Mouse (Mus musculus) gastrocnemius, adult 8-10 months (tissue): ENCODE results near the gene Zfp456. TPM values are rescaled to one million over a fixed set of nuclear protein-coding genes. Genes with fewer than 3 reads are reported as not detected.
"Not testable (repeated sequence)": the region's sequence is repeated elsewhere in the genome, so short reads cannot be mapped to it uniquely, and the experiment has no call there.

Experiments
- DNase-seq, 2 experiments: peaks; one replicate each; pipeline ENCODE4 v3.0.0; 2022; ENCODE audit warnings: low spot score in 2 of 2
- total RNA-seq, 4 experiments: library from RNA; stranded (reverse); gene quantifications; 2 replicates each; pipeline ENCODE4 v1.2.4; 2022

Gene Zfp456
- total RNA-seq: under 1 TPM; 0.08 to 0.54 (median 0.15) TPM

DNA sequence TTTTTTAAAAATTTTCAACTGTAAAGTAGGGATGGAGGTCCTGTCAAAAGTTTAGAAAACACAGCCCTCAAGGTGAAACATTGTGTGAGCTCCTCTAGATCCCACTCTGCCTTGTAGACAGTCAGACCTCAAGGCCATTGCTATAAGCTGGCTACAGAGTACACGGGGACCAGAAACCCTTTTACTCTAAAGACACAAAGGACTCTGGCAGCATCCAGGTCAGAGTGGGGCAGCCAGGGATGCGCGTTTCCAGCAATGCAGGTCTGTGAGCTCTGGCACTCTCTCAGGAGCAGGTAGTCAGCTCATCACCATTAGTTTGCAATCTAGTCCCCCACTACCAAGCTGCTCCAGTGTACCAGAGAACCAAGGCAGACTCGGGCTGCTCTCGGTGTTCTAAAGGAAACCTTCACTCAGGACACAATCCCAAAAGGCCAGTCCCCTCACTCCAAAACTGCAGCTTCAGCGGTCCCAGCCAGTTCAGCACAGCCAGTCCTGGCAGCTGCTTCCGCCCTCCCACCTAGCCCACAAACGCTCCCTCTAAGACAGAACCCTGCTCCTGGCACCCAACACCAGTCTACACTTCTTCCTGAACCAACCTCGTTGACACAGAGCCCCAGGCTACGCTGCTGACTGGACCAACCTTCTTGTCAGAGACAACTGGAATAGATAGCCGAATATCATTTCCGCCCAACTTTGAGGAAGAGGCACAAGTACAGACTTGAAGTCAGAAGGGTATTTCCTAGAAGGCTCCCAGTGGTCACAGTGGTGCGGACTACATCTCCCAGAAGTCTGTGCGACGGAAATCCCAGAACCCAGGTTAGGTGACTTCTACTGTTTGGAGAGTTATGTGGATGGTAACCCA, at the start of gene Zfp456, which contains the start of gene Gm28041:
TSS of gene Zfp456 (minus strand) at position 761 of the 862 bp plus-strand sequence.
TSS of gene Gm28041 (minus strand) at position 684 of the 862 bp plus-strand sequence.
- DNase-seq: peak; percentile 22 to 23

DNA sequence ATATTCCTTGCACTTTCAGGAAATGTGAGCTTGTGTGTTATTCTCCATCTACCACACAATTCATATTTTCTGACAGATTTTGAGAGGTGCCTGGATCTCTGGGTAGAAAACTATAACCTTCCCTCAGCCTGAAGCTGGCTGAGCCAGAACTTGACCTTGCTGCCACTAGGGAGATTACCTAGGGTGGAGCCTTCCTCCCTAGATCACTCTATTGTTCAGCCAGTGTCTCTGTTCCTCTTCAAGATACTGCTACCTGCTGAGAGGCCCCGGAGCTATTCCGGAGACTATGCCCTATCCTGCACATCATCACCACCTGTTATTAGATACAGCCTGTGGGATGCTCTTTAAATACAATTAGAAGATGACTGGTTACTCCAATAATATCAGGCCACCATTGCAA, 46.9 kb upstream of the Zfp456 start:
- DNase-seq: not testable (repeated sequence)

DNA sequence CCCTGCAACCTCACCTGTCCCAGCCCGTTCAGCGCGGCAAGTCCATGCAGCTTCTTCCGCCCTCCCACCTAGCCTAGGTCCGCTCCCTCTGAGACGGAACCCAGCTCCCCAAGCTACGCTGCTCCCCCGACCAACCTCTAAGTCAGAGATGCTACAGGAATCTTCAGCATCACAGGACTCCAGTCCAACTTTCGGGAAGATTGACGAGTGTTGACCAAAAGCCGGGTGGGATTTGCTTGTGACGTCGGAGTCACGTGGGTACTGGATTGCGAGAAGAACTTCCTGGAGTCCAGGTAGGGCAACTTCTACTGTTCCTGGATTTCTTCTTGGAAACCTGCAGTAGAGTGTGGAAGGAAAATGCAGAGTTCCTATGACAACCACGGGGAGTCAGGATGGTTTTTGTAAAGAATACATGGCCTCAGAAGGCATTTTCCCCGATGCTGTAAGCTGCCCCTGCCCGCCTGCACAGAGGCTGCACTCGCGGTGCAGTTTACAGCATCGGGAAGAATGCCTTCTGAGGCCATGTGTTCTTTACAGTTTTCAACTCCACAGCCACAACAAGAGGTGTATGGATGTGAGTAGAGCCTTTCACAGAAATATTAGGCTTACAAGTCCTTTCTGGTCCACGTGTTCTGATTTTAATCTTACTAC, 45.7 kb upstream of the Zfp456 start, which contains the start of gene Zfp459:
TSS of gene Zfp459 (minus strand) at position 212 of the 651 bp plus-strand sequence.
- DNase-seq: no peak

DNA sequence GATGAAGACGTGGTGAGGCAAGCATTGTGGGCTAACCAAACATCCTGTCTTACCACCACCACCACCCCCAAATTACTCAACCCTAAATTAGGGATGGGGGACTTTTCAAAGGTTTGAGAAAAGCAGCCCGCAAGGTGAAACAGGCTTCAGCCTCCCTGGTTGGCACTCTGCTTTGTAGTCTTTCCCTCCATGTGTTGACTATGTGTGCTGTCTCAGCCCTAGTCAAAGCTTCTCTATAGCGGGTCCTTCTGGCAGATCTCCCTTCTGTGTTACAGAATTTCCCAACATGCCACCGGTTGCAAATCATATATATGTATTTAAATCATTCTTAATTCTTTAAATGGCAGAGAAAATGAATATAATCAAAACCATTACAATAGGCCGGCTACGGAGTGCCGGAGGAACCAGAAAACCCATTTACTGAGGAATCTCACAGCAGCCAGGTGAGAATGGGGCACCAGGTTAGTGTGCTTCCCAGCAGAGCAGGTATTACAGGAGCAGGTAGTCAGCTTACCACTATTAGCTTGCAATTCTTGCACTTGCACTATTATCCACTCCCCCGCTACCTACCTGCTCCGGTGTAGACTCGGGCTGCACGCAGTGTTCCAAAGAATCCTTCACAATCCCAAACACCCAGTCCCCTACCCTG, 45.1 kb upstream of the Zfp456 start:
- no peak for DNase-seq

DNA sequence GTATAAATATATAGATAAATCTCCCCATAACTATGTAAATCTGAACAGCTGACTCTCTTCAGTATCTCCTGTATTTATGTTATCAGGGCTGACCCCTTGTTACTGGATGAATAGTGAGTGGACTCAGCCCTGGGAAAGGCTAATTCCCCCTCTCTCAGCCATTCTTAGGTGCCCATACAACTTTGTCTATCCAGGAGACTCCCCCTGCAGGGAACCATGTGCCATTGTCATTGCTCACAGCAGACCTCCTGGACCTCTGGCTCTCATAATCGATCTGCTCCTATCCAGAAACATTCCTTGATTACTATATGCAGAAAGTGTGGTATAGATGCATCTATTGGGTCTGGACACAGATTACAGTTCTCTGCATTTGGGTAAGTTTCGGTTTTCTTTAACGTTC, 41.2 kb upstream of the Zfp456 start:
- no peak for DNase-seq

DNA sequence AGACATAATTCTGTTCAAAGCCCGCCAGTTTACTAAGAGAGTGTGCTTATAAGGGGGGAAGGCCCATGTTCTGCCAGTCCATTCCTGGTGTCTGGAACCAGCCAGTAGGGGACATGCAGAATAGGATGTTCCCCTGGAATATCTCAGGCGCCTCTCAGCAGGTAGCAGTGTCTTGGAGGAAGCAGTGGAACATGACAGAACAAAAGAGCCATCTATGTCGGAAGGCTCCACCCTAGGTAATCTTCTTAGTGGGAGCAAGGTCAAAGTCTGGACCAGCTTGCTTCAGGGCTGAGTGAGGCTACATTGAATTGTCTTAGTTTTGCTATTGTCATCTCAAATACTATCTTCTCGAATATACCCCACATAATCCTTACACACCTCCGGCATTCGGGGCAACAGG, 40.1 kb upstream of the Zfp456 start:
- no peak for DNase-seq

DNA sequence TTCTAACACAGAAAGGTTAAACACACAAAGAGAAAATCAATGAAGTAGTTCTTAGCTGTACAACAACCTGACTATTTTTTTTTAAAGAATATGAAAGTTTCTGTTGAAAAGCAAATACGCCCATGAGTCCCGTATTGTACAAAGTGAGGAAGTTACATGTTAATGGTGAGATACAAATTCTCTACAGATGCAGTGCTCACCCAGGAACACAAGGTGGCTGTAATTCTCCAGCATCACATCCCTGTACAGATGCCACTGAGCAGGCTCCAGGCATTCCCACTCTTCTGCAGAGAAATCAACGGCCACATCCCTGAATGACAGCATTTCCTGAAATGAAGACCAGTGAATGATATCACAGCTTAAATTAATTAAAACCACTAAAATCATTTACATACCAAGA, 38.0 kb upstream of the Zfp456 start:
- not testable (repeated sequence) for DNase-seq

DNA sequence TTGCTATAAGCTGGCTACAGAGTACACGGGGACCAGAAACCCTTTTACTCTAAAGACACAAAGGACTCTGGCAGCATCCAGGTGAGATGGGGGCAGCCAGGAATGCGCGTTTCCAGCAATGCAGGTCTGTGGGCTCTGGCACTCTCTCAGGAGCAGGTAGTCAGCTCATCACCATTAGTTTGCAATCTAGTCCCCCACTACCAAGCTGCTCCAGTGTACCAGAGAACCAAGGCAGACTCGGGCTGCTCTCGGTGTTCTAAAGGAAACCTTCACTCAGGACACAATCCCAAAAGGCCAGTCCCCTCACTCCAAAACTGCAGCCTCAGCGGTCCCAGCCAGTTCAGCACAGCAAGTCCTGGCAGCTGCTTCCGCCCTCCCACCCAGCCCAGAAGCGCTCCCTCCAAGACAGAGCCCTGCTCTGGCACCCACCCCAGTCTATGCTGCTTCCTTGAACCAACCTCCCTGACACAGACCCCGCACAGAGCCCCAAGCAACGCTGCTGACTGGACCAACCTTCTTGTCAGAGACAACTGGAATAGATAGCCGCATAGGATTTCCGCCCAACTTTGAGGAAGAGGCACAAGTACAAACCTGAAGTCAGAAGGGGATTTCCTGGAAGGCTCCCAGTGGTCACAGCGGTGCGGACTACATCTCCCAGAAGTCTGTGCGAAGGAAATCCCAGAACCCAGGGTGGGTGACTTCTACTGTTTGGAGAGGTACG, 23.7 kb upstream of the Zfp456 start, which contains the start of gene Zfp429:
TSS of gene Zfp429 (minus strand) at position 637 of the 721 bp plus-strand sequence.
- peak; percentile 24 to 35 for DNase-seq

DNA sequence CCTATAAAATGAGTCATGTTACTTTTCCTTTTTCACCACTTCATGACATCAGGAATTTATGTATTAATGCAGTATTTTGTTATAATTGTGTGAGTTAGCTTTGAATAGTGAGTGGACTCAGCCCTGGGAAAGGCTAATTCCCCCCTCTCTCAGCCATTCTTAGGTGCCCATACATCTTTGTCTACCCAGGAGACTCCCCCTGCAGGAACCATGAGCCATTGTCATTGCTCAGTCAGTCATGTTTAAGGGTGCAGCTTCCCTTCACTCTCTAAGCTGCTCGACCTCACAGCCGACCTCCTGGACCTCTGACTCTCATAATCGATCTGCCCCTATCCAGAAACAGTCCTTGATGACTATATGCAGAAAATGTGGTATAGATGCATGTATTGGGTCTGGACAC, 645 bp upstream of the Zfp456 start:
- DNase-seq: not testable (repeated sequence)

DNA sequence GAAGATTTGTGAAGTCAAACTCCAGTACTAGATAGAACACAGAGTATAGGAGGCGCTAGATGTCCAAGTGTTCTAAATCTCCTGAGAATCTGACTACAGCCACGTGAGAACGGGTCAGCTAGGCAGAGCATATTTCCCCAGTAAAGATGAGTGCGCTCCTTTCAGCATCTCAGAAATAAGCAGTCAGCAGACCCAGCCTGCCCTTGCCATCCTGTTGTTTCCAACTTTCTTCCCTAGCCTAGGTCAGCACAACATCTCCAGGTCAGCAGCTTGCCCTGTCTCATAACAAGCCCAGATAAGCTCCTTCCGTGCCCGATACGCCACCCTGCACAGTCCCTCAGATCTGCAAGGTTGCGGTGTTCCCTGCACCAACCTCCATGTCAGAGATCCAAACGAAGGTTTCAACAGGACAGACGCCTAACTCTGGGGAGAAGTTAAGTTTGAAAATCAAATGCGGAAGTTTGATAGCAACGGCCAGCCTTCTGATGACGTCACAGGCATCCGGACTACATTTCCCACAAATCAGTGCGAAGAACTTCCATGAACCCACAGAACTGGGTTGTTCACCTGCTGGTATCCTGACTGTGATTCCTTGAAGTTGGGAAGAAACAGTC, 15.4 kb downstream of the Zfp456 start, which contains the start of the genes Gm28044 and Zfp953:
TSS of gene Gm28044 (minus strand) at position 406 of the 614 bp plus-strand sequence.
TSS of gene Zfp953 (minus strand) at position 475 of the 614 bp plus-strand sequence.
- DNase-seq: peak; percentile 74 to 80

DNA sequence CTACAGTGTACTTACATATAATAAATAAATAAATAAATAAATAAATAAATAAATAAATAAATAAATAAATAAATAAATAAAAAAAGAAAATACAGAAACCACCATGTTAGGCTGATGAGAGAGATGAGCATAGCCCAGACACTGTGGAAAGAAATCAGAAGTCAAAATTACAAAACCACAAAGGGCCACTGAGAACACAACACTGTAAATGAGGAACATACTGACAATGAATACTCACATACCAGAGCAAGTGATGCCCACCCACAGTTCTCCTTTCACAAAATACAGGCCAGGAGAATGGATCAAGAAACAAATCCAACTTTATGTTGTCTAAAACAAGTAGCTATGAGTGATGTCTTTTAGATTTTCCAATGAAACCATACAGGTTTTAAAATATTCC, 23.8 kb downstream of the Zfp456 start:
- DNase-seq: no peak

DNA sequence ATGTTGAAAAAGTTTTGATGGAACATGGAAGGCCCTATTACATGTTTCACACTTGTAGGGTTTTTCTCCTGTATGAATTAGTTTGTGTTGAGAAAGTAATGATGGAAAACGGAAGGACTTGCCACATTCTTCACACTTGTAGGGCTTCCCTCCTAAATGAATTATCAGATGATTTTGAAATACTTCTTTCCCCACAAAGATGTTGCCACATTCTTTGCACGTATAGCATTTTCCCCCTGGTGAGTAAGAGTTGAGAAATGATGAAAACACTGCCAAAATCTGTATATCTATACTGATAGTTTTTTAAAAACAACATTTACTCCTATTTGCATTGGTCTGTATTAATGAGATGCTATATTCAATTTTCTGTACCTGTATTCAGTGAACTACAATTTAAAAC, 32.2 kb downstream of the Zfp456 start:
- DNase-seq: no peak

DNA sequence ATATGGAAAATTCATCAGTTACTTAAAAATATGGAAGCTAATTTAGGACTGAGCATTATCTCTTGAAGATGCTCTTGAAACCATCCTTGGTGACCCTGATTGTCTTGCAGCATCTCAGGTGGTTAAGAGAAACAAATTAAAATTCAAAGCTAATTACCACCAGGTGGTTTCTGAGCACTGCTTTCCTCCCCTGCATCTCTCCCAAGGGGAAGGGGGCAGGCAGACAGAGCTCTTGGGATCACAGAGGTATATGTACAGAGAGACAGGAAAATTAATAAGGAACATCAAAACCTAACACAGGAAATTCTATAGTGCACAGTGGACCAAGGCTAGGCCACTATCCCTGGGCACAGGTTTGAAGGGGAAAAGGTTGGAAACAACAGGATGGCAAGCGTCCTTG, 42.7 kb downstream of the Zfp456 start:
- DNase-seq: no peak

DNA sequence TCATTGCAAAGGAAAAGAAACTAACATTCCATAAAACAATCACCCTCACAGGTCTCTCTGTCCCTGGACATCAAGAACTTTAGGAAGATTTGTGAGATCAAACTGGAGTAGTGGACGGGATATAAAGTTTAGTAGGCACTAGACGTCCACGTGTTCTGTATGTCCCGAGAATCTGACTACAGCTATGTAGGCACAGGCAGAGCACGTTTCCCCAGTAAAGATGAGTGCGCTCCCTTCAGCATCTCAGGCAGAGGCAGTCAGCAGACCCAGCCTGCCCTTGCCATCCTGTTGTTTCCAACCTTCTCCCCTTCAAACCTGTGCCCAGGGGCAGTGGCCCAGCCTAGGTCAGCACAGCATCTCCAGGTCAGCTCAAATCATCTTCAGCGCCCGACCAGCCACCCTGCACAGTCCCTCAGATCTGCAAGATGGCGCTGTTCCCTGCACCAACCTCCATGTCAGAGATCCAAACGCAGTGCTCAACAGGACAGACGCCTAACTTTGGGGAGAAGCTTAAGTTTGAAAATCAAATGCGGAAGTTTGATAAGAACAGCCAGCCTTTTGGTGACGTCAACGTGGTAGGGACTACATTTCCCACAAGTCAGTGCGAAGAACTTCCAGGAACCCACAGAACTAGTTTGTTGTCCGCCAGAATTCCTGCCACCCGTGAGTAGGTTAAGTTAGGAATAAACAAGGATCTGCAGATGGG, 43.4 kb downstream of the Zfp456 start, which contains the start of gene Zfp595:
TSS of gene Zfp595 (minus strand) at position 552 of the 706 bp plus-strand sequence.
- peak; percentile 68 to 73 for DNase-seq

Other genes with a start within 250 kb of the Zfp456 start
- gene Rsl1, start 202.6 kb downstream of the Zfp456 start, total RNA-seq: 1 to 10 TPM; 1.8 to 2.9 (median 2.1) TPM
- gene Zfp455, start 181.3 kb downstream of the Zfp456 start, total RNA-seq: 1 to 10 TPM in 1 of 4 experiments, under 1 TPM in 3; 0.41 to 1.0 (median 0.70) TPM
- gene Zfp458, start 97.3 kb downstream of the Zfp456 start, total RNA-seq: 1 to 10 TPM in 3 of 4 experiments, under 1 TPM in 1; 0.83 to 1.7 (median 1.2) TPM
- 1 to 10 TPM; 3.9 to 6.5 (median 4.9) TPM for gene Zfp457, start 69.3 kb downstream of the Zfp456 start, total RNA-seq
- 1 to 10 TPM; 1.3 to 2.0 (median 1.5) TPM for gene Zfp595, start 43.2 kb downstream of the Zfp456 start, total RNA-seq
- 1 to 10 TPM in 1 of 4 experiments, under 1 TPM in 2, not detected in 1; 0.78 to 1.0 (median 0.90) TPM for gene Gm28044, start 15.3 kb downstream of the Zfp456 start, total RNA-seq
- gene Zfp953, start 15.2 kb downstream of the Zfp456 start, total RNA-seq: 1 to 10 TPM; 1.0 to 1.3 (median 1.1) TPM
- gene Gm28041, start 77 bp downstream of the Zfp456 start, total RNA-seq: 1 to 10 TPM in 1 of 4 experiments, under 1 TPM in 1, not detected in 2; 0.63 to 1.1 TPM
- gene Zfp429, start 24.0 kb upstream of the Zfp456 start, total RNA-seq: 1 to 10 TPM in 2 of 4 experiments, under 1 TPM in 2; 0.88 to 1.3 (median 1.1) TPM
- gene Zfp459, start 45.6 kb upstream of the Zfp456 start, total RNA-seq: 1 to 10 TPM in 1 of 4 experiments, under 1 TPM in 3; 0.22 to 1.7 (median 0.53) TPM
- 1 to 10 TPM; 7.1 to 8.5 (median 8.2) TPM for gene Zfp874a, start 75.8 kb upstream of the Zfp456 start, total RNA-seq
- gene Zfp874b, start 108.4 kb upstream of the Zfp456 start, total RNA-seq: 10 to 100 TPM; 11.1 to 16.0 (median 13.9) TPM
- 1 to 10 TPM; 2.9 to 3.5 (median 3.1) TPM for gene Zfp58, start 124.7 kb upstream of the Zfp456 start, total RNA-seq
- under 1 TPM in 3 of 4 experiments, not detected in 1; 0.39 to 0.94 (median 0.58) TPM for gene Gm26965, start 150.3 kb upstream of the Zfp456 start, total RNA-seq
- 1 to 10 TPM; 3.2 to 4.6 (median 4.3) TPM for gene Zfp87, start 150.4 kb upstream of the Zfp456 start, total RNA-seq
- gene Zfp748, start 178.0 kb upstream of the Zfp456 start, total RNA-seq: 1 to 10 TPM; 2.1 to 2.7 (median 2.3) TPM
- 1 to 10 TPM; 2.4 to 3.6 (median 3.3) TPM for gene Zfp729b, start 233.9 kb upstream of the Zfp456 start, total RNA-seq